Mouse (Mus musculus) kidney, adult 8-10 months (tissue): ENCODE measurements around the gene Nlgn1.

ENCODE experiments used
- DNase-seq, 2 experiments: peaks; one replicate each; pipeline ENCODE4 v3.0.0; 2022

Gene Nlgn1

DNA sequence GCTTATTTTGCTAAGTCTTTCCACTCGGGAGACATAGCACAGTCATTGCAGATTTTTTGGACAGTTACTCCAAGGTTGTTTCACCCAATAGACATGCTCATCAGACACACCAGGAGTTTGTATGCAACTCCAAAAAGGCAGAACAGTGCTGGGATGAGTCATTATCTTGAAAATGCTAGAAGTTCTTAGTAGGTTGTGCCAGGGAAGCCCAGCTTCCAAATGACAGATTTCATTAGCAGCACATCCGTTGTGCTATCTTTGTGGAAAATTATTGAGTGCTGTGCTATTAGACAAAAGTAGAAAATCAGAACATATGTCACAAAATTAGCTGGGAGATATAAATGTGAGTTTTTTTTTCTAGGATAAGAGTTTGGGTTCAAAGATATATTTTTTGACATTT lies 137.3 kb downstream of the Nlgn1 start:
- no peak for DNase-seq

DNA sequence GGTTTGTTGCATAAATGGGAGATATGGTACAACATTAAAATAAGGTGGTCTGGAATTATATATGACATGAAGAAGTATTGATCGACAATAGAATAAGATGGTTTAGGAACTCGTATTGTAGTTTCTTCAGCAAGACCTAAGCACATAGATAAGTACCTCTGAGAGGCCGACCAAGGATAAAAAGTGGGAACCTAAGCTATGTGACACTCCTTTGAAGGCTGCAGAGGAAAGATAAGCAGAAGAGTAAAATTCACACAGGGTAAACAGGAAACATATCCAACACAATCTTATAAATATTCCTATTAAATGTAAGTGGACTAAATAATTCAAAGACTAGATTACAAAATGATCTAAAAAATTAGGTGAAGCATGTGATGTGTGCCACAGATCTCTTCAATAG lies 151.2 kb downstream of the Nlgn1 start:
- DNase-seq: no peak

DNA sequence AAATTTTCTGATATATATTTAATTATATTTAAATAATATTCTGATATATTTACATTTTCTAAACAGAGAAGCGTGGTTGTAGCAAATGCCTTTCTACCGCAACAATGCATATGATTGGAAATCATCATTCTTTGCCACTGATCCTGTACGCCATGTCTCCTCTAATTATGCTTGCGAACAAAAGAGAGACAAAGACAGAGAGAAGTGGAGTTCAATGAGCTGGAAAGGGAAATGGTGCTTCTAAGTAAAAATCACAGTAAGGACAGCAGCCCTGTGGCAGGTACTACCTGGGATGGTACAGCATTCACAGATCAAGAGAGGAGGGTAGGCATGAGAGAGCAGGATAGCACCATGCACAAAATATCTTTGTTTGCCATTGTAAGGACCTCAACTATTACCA lies 156.9 kb downstream of the Nlgn1 start:
- DNase-seq: no peak

DNA sequence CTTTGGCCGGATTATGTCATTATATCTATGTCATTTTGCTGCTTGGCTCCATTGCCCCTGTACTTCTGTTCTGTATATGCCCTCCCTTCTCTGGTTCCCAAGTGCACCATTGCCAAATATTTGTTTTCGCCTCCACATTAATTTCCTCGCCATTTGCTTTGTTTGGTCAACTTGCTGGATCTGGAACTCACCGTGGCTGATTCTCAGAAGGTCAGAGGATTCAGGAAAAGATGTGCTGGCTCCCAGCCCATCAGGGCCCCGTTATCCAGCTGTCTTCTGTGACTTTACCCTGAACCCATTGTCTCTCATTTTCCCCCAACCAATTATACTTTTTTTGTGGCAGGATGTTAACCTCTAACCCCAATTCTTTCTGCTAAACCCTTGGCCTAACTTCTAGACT lies 158.0 kb downstream of the Nlgn1 start:
- peak in 1 of 2 experiments; percentile 4 for DNase-seq

GRCm38 (mm10) chr3:26173613-26174012 lies 158.6 kb downstream of the Nlgn1 start:
- DNase-seq: no peak

DNA sequence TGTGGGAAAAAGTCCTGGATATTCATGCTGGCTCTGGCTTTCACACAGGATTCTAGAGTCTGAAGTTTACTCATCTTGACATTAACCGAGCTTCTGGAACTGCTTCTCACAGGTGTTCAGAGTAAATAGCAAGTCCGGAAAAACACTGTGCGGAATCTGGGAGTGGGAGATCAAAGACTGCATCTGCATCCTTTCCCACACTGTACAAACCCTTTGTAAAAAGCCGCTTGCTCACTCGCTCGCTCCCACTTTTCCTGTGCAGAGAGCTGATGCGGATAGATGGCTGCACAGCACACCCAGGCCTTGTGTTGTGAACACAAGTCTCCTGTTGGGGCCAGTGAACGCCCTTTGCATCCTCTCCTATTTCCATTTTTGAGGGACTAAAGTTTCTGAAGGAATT lies 165.5 kb downstream of the Nlgn1 start:
- DNase-seq: no peak

GRCm38 (mm10) chr3:26153782-26154181 lies 178.5 kb downstream of the Nlgn1 start:
- peak in 1 of 2 experiments; percentile 33 for DNase-seq

DNA sequence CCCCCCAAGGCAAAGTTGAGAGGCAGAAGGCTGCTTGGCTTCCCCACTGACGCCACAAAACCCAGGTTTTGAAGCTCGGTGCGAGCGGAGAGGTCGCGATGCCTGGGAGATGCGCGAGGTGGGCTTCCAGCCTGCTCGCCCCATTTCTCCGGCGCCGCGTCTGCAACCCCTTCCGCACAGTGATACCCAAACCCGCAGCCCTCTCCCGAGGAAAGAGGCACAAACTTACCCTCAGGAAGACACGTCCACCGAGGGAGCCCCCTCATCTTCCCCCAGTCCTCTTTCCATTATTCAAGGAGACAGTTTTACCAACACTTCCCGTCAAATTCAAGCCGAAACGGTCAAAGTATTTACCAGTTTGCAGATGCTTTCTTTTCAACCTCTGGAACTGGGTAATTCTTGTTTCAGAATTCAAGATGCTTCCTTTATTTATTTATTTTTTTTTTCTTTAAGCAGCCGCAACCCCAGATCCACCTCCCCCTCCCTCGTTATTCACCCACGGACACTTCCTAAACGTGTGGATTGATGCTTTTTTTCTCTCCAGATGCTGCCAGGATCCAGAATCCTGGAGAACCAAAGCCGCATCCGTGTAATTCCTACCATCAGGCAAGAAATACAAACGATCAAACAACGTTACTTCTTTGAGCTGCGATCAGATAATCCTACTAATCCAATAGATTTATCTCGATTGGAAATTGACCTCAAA lies 179.1 kb downstream of the Nlgn1 start:
- DNase-seq: no peak

DNA sequence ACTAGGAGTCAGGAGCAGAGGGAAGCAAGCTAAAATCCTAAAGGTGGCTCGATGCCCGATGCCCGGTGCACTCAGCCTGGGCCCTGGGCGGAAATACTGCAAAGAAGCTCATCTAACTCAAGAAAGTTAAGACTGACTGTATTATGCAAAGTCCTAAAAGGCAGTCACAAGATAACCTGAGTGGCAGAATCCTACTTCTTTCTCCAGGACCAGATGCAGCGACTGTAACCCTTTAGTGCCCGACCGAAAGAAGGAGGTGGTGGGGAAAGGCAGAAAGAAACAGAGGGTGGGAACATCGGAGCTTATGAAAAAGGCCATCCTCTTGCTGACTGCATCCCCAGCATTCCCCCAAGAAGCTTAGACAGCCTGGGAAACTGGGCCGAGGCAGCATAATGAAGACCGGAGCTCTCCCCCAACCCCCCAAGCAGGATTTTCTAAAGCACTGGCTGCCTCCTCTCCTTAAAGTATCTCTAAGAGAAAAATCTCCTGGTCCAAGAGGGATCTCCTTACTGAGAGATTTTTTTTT lies 179.7 kb downstream of the Nlgn1 start:
- DNase-seq: no peak

GRCm38 (mm10) chr3:26151351-26152020 lies 180.8 kb downstream of the Nlgn1 start:
- no peak for DNase-seq

GRCm38 (mm10) chr3:26146174-26146573 lies 186.1 kb downstream of the Nlgn1 start:
- DNase-seq: no peak

DNA sequence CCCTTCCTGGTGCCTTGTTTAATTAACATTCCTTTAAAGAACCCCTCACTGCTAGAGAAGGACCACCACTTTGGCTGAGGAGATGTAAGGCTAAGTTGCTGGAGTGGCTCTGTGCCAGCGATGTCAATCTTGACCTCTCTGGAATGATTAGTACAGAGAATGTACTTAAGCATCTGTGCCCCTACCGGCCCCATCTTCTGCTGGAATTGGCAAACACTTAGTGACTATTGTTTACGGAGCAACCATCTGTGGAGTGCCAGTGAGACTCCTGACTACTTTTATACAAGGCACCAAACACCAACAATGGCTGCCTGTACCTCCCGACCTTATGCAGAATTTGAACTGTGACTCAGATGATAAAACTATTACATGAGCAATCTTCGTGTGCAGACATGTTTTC lies 186.8 kb downstream of the Nlgn1 start:
- DNase-seq: no peak

DNA sequence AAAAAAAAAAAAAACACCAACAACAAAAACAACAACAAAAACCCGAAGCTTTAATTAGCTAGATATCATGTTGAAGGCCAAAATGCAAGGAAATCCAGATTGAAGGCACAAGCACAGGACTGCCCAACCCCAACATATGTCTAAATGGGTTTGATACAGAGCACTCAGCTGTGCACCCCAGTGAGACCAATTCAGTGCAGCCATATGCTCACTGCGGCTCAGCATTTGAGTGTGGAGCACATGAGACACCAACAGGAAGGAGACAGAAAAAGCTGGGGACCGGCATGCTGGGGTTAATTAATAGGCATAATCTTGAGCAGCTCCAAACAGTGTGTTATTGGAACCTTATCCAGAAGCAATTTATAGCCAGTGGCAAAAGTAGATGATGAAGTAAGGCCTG lies 190.7 kb downstream of the Nlgn1 start:
- no peak for DNase-seq

DNA sequence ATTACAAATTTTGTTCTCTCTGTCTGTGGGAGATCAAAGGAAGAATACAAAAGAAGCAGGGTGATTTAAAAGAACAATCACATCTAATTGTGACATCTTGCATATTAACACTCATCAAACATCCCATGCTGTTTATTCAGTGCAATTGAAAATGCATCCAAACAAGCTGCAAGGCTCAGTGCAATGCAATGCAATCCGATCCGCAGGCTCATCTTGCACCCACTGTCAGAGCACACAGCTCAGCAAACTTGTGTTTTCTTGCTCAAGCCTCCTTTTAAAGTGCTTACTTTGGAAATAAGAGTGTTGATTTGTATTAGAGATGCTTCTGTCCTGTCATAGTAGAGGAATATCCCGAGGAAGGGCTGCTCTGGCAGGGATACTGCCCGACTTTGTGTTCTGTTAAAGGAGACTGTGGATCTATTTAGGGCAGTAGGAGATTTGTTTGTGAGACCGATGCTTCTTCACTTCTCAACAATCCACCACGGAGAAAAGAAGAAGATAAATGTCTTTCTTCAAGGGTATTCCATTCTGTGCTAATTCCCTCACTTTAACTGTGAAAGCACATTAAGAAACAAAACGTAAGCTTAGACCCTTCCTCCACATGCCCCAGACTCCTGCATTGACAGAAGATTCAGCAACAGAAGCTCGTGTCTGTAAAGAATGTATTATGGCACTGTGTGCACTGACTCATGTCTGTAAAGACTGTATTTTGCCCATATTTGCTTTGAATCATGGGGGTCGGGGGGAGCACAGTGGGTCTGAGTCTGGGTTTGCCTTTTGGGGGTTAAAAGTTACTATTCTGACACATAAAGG lies 197.2 kb downstream of the Nlgn1 start:
- no peak for DNase-seq

- no peak for DNase-seq
Measured at GRCm38 (mm10) chr3:26130919-26131318, 201.3 kb downstream of the Nlgn1 start.

GRCm38 (mm10) chr3:26129455-26129854 lies 202.8 kb downstream of the Nlgn1 start:
- no peak for DNase-seq

DNA sequence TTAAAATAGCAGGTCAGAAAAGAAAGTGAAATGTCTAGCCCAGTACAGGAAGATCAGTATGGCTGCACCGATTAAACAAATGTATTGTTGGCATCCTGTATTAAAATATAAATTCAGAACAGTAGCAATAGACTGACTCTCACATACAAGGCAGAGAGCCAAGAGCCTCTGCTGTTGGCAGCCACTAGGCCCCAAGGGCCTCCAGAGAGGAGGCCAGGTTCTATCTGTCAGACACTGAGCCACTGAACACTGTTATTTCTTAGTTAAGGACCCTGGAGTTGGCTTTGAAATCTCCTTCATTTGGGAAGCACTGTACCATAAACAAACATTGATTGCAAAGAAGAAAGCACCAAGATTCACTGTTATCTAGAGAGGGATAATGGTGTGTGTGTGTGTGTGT lies 215.2 kb downstream of the Nlgn1 start:
- no peak for DNase-seq

GRCm38 (mm10) chr3:26106361-26106760 lies 225.9 kb downstream of the Nlgn1 start:
- DNase-seq: no peak

DNA sequence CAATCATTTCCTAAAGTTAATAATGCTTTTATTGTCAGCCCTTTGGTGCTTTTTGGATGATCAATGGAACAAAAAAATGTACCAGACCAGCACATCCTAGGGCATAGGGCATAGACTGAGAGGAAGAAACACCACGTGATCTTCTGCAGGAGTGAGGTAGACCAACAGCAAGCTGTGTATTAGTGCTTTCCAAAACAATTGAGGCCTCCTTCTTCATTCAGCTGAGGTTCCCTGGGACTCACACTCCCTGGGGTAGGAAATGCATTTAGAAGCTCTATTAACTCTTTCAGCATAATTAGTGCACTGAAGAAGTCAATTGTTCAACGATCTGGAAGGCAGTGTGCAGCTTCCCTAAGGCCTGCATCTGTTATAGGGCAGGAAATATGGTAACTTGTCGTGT lies 226.7 kb downstream of the Nlgn1 start:
- no peak for DNase-seq

- DNase-seq: no peak
Measured at GRCm38 (mm10) chr3:26102271-26102670, 230.0 kb downstream of the Nlgn1 start.

GRCm38 (mm10) chr3:26095551-26095950 lies 236.7 kb downstream of the Nlgn1 start:
- DNase-seq: peak; percentile 2 to 20

DNA sequence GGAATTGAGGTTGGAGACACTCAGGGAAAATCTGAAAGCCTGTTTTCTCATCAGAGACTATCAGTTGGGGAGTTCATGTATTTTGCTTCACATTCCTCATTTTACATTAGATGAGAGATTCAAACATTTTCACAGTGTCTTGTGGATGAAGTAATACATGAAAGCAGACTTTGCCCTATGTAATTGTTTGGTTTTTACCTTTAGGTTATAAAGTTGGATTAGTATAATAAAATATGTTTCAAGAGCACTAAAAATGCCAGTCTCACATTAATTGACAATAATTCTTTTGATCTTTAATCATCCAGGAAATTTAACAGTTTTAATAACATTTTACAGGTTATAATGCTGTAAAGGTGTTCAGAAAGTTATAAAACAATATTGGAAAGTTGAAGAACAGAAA lies 262.9 kb downstream of the Nlgn1 start:
- no peak for DNase-seq

- no peak for DNase-seq
Measured at GRCm38 (mm10) chr3:26050769-26051168, 281.5 kb downstream of the Nlgn1 start.

DNA sequence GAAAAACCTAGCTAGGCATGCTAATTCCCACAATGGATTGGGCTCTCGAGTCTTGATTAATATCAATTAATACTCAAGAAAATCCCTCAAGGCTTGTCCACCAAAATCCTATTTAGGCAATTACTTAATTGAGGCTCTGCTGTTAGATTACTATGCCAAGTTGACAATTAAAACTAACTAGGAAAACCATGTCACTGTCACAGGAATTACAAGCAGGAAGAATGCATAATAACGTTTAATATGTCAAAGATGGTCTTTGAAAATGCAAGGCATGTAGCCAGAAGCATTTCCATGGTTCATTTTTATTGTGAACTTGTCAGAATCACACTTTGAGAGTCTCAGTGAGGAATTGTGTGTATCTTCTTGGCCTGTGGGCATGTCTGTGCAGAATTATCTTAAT lies 289.3 kb downstream of the Nlgn1 start:
- no peak for DNase-seq
